Mouse (Mus musculus) adrenal gland, postnatal 25 days (tissue): ENCODE data around the gene Lrg1. TPM values are rescaled to one million over a fixed set of nuclear protein-coding genes. Genes with fewer than 3 reads are reported as not detected.

Experiments
- DNase-seq: peaks from one replicate; pipeline ENCODE4 v3.0.0; 2021; ENCODE audit warnings: mixed read lengths
- total RNA-seq: library from RNA; stranded (reverse); gene quantifications from 2 replicates; pipeline ENCODE4 v1.2.3, GENCODE M21; 2021

Gene Lrg1
- total RNA-seq, 1 experiment from 2014 or later = 15.1 TPM

- DNase-seq = peak; percentile 82
Observed at GRCm38 (mm10) chr17:56134463-56134971, 12.7 kb upstream of the Lrg1 start.

- peak; percentile 52 for DNase-seq
Observed at GRCm38 (mm10) chr17:56133457-56134363, 11.9 kb upstream of the Lrg1 start.

GRCm38 (mm10) chr17:56132661-56133060, 10.9 kb upstream of the Lrg1 start:
- peak; percentile 64 for DNase-seq

- peak; percentile 82 for DNase-seq
Observed at GRCm38 (mm10) chr17:56131814-56132213, 10.0 kb upstream of the Lrg1 start.

GRCm38 (mm10) chr17:56131136-56131535, 9.3 kb upstream of the Lrg1 start:
- no peak for DNase-seq

GRCm38 (mm10) chr17:56128246-56128645, 6.4 kb upstream of the Lrg1 start:
- DNase-seq = no peak

GRCm38 (mm10) chr17:56126175-56126574, 4.4 kb upstream of the Lrg1 start:
- no peak for DNase-seq

- no peak for DNase-seq
Observed at GRCm38 (mm10) chr17:56125276-56125630, 3.5 kb upstream of the Lrg1 start.

- DNase-seq = peak; percentile 73
Observed at GRCm38 (mm10) chr17:56124377-56125275, 2.8 kb upstream of the Lrg1 start.

- DNase-seq = no peak
Observed at GRCm38 (mm10) chr17:56123681-56124340, 2.0 kb upstream of the Lrg1 start.

- no peak for DNase-seq
Observed at GRCm38 (mm10) chr17:56123161-56123560, 1.4 kb upstream of the Lrg1 start.

GRCm38 (mm10) chr17:56119981-56120880, 1.6 kb downstream of the Lrg1 start:
- peak; percentile 81 for DNase-seq

GRCm38 (mm10) chr17:56119431-56119830, 2.4 kb downstream of the Lrg1 start:
- no peak for DNase-seq

- peak; percentile 90 for DNase-seq
Observed at GRCm38 (mm10) chr17:56117251-56117710, 4.5 kb downstream of the Lrg1 start, which contains the start of gene Plin5. Plin5 (minus strand) TSS chr17:56117596.

GRCm38 (mm10) chr17:56116193-56116592, 5.6 kb downstream of the Lrg1 start:
- DNase-seq = peak; percentile 71

- no peak for DNase-seq
Observed at GRCm38 (mm10) chr17:56112743-56113142, 9.1 kb downstream of the Lrg1 start.

GRCm38 (mm10) chr17:56111864-56112263, 9.9 kb downstream of the Lrg1 start:
- DNase-seq = no peak

- DNase-seq = no peak
Observed at GRCm38 (mm10) chr17:56111021-56111420, 10.8 kb downstream of the Lrg1 start.

- DNase-seq = peak; percentile 56
Observed at GRCm38 (mm10) chr17:56110571-56110970, 11.2 kb downstream of the Lrg1 start.

GRCm38 (mm10) chr17:56109219-56110051, 12.4 kb downstream of the Lrg1 start, which contains the start of gene Plin4:
Plin4 (minus strand) TSS chr17:56109803.
- peak; percentile 56 for DNase-seq
